Mouse (Mus musculus): ENCODE results near the gene Brdt. TPM values are rescaled to one million over a fixed set of nuclear protein-coding genes. Genes with fewer than 3 reads are reported as not detected.

The Brdt gene
- total RNA-seq, 1 experiment: 2.2 TPM

GRCm38 (mm10) chr5:107346214-107346613, 15.3 kb downstream of the Brdt start:
- no peak overlapping the region for H3K27ac ChIP-seq (ENCODE audit: insufficient read depth, low read depth, low read length, poor library complexity, severe bottlenecking)
- H3K4me3 ChIP-seq (ENCODE audit: insufficient read depth in 1 of 2, low read depth in 1 of 2, low read length in 2 of 2, poor library complexity in 1 of 2, severe bottlenecking in 1 of 2): no peak overlapping the region
- in situ Hi-C loops (cut with MboI; ENCODE audit: low sequenced_read_pairs in 2 of 2, unreplicated experiment in 2 of 2): no loop called here
- no peak overlapping the region for H3K9ac ChIP-seq (ENCODE audit: insufficient read depth, low read depth, low read length, poor library complexity, severe bottlenecking)
- DNase-seq (ENCODE audit: low read depth, low spot score): no peak
- TF ChIP-seq ZNF384 (IDR thresholded peaks at IDR 0.05; ENCODE audit: low read depth, low read length) (no peak), ZC3H11A (IDR thresholded peaks at IDR 0.05; ENCODE audit: borderline replicate concordance, low read depth, low read length) (no peak), CHD2 (IDR thresholded peaks at IDR 0.05; ENCODE audit: low read depth, low read length) (no peak), HCFC1 (IDR thresholded peaks at IDR 0.05; ENCODE audit: borderline replicate concordance, insufficient read depth, low read length) (no peak), MAFK (IDR thresholded peaks at IDR 0.05; ENCODE audit: insufficient read depth, low read depth, low read length) (no peak)
- no peaks in the 10 kb centered on the region for H3K36me3 ChIP-seq (ENCODE audit: control insufficient read depth, insufficient read depth, low read length, poor library complexity, severe bottlenecking)
- 0 out of 4 replicates have a peak, but pooled peaks cover 0 to 2% of the 10 kb centered on the region in 2 experiments for H3K4me1 ChIP-seq (ENCODE audit: control insufficient read depth in 2 of 2, insufficient read depth in 2 of 2, low read length in 2 of 2, poor library complexity in 1 of 2)
- no peaks in the 10 kb centered on the region for H3K9me3 ChIP-seq (ENCODE audit: control insufficient read depth, insufficient read depth, low read depth, low read length)

DNA sequence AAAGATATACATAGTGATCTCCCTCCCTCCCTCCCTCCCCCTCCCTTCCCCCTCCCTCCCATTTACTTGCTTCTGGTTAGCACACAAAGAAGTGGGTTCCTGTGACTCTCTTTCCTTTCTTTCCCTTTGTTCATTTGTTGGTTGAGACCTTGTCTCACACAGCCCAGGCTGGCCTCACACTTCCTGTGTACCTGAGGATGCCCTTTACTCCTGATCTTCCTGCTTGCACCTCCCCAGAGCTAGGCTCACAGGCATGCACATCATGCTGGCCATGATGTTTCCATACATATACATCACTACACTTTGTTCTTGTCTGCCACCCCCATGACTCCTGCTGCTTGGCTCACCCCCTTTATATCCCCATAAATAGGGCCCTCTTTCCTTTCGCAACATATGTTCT, 21.6 kb downstream of the Brdt start:
- no peak overlapping the region for H3K9ac ChIP-seq (ENCODE audit: insufficient read depth, low read depth, low read length, poor library complexity, severe bottlenecking)
- in situ Hi-C loops (cut with MboI; ENCODE audit: low sequenced_read_pairs in 2 of 2, unreplicated experiment in 2 of 2): no loop called here
- TF ChIP-seq ZC3H11A (IDR thresholded peaks at IDR 0.05; ENCODE audit: borderline replicate concordance, low read depth, low read length) (no peak), CHD2 (IDR thresholded peaks at IDR 0.05; ENCODE audit: low read depth, low read length) (no peak), HCFC1 (IDR thresholded peaks at IDR 0.05; ENCODE audit: borderline replicate concordance, insufficient read depth, low read length) (no peak), MAFK (IDR thresholded peaks at IDR 0.05; ENCODE audit: insufficient read depth, low read depth, low read length) (no peak), ZNF384 (IDR thresholded peaks at IDR 0.05; ENCODE audit: low read depth, low read length) (no peak)
- H3K36me3 ChIP-seq (ENCODE audit: control insufficient read depth, insufficient read depth, low read length, poor library complexity, severe bottlenecking): no peaks in the 10 kb centered on the region
- H3K4me3 ChIP-seq (ENCODE audit: insufficient read depth in 1 of 2, low read depth in 1 of 2, low read length in 2 of 2, poor library complexity in 1 of 2, severe bottlenecking in 1 of 2): no peak overlapping the region
- no peak for DNase-seq (ENCODE audit: low read depth, low spot score)
- no peaks in the 10 kb centered on the region for H3K9me3 ChIP-seq (ENCODE audit: control insufficient read depth, insufficient read depth, low read depth, low read length)
- no peak overlapping the region for H3K27ac ChIP-seq (ENCODE audit: insufficient read depth, low read depth, low read length, poor library complexity, severe bottlenecking)
- H3K4me1 ChIP-seq (ENCODE audit: control insufficient read depth in 2 of 2, insufficient read depth in 2 of 2, low read length in 2 of 2, poor library complexity in 1 of 2): no peaks in the 10 kb centered on the region

- Histone ChIP-seq H3K4me3 (ENCODE audit: insufficient read depth in 1 of 2, low read depth in 1 of 2, low read length in 2 of 2, poor library complexity in 1 of 2, severe bottlenecking in 1 of 2) (no peak overlapping the region), H3K9me3 (ENCODE audit: control insufficient read depth, insufficient read depth, low read depth, low read length) (no peaks in the 10 kb centered on the region), H3K27ac (ENCODE audit: insufficient read depth, low read depth, low read length, poor library complexity, severe bottlenecking) (no peak overlapping the region), H3K4me1 (ENCODE audit: control insufficient read depth in 2 of 2, insufficient read depth in 2 of 2, low read length in 2 of 2, poor library complexity in 1 of 2) (no peaks in the 10 kb centered on the region), H3K36me3 (ENCODE audit: control insufficient read depth, insufficient read depth, low read length, poor library complexity, severe bottlenecking) (no peaks in the 10 kb centered on the region), H3K9ac (ENCODE audit: insufficient read depth, low read depth, low read length, poor library complexity, severe bottlenecking) (no peak overlapping the region)
- DNase-seq (ENCODE audit: low read depth, low spot score): no peak
- TF ChIP-seq MAFK (IDR thresholded peaks at IDR 0.05; ENCODE audit: insufficient read depth, low read depth, low read length) (no peak), ZC3H11A (IDR thresholded peaks at IDR 0.05; ENCODE audit: borderline replicate concordance, low read depth, low read length) (no peak), HCFC1 (IDR thresholded peaks at IDR 0.05; ENCODE audit: borderline replicate concordance, insufficient read depth, low read length) (no peak), CHD2 (IDR thresholded peaks at IDR 0.05; ENCODE audit: low read depth, low read length) (no peak), ZNF384 (IDR thresholded peaks at IDR 0.05; ENCODE audit: low read depth, low read length) (no peak)
- in situ Hi-C loops (cut with MboI; ENCODE audit: low sequenced_read_pairs in 2 of 2, unreplicated experiment in 2 of 2): no loop called here
Observed at GRCm38 (mm10) chr5:107353981-107354380, 23.0 kb downstream of the Brdt start.

- TF ChIP-seq MAFK (IDR thresholded peaks at IDR 0.05; ENCODE audit: insufficient read depth, low read depth, low read length) (no peak), ZC3H11A (IDR thresholded peaks at IDR 0.05; ENCODE audit: borderline replicate concordance, low read depth, low read length) (no peak), HCFC1 (IDR thresholded peaks at IDR 0.05; ENCODE audit: borderline replicate concordance, insufficient read depth, low read length) (no peak), CHD2 (IDR thresholded peaks at IDR 0.05; ENCODE audit: low read depth, low read length) (no peak), ZNF384 (IDR thresholded peaks at IDR 0.05; ENCODE audit: low read depth, low read length) (no peak)
- in situ Hi-C loops (cut with MboI; ENCODE audit: low sequenced_read_pairs in 2 of 2, unreplicated experiment in 2 of 2): no loop called here
- H3K36me3 ChIP-seq (ENCODE audit: control insufficient read depth, insufficient read depth, low read length, poor library complexity, severe bottlenecking): no peaks in the 10 kb centered on the region
- no peak overlapping the region for H3K27ac ChIP-seq (ENCODE audit: insufficient read depth, low read depth, low read length, poor library complexity, severe bottlenecking)
- H3K9ac ChIP-seq (ENCODE audit: insufficient read depth, low read depth, low read length, poor library complexity, severe bottlenecking): no peak overlapping the region
- no peak overlapping the region for H3K4me3 ChIP-seq (ENCODE audit: insufficient read depth in 1 of 2, low read depth in 1 of 2, low read length in 2 of 2, poor library complexity in 1 of 2, severe bottlenecking in 1 of 2)
- DNase-seq (ENCODE audit: low read depth, low spot score): no peak
- no peaks in the 10 kb centered on the region for H3K9me3 ChIP-seq (ENCODE audit: control insufficient read depth, insufficient read depth, low read depth, low read length)
- no peaks in the 10 kb centered on the region for H3K4me1 ChIP-seq (ENCODE audit: control insufficient read depth in 2 of 2, insufficient read depth in 2 of 2, low read length in 2 of 2, poor library complexity in 1 of 2)
Observed at GRCm38 (mm10) chr5:107355801-107356200, 24.8 kb downstream of the Brdt start.

- Histone ChIP-seq H3K27ac (ENCODE audit: insufficient read depth, low read depth, low read length, poor library complexity, severe bottlenecking) (no peak overlapping the region), H3K9me3 (ENCODE audit: control insufficient read depth, insufficient read depth, low read depth, low read length) (no peaks in the 10 kb centered on the region), H3K4me3 (ENCODE audit: insufficient read depth in 1 of 2, low read depth in 1 of 2, low read length in 2 of 2, poor library complexity in 1 of 2, severe bottlenecking in 1 of 2) (no peak overlapping the region), H3K4me1 (ENCODE audit: control insufficient read depth in 2 of 2, insufficient read depth in 2 of 2, low read length in 2 of 2, poor library complexity in 1 of 2) (no peaks in the 10 kb centered on the region), H3K9ac (ENCODE audit: insufficient read depth, low read depth, low read length, poor library complexity, severe bottlenecking) (no peak overlapping the region), H3K36me3 (ENCODE audit: control insufficient read depth, insufficient read depth, low read length, poor library complexity, severe bottlenecking) (no peaks in the 10 kb centered on the region)
- in situ Hi-C loops (cut with MboI; ENCODE audit: low sequenced_read_pairs in 2 of 2, unreplicated experiment in 2 of 2): no loop called here
- TF ChIP-seq CHD2 (IDR thresholded peaks at IDR 0.05; ENCODE audit: low read depth, low read length) (no peak), HCFC1 (IDR thresholded peaks at IDR 0.05; ENCODE audit: borderline replicate concordance, insufficient read depth, low read length) (no peak), ZC3H11A (IDR thresholded peaks at IDR 0.05; ENCODE audit: borderline replicate concordance, low read depth, low read length) (no peak), MAFK (IDR thresholded peaks at IDR 0.05; ENCODE audit: insufficient read depth, low read depth, low read length) (no peak), ZNF384 (IDR thresholded peaks at IDR 0.05; ENCODE audit: low read depth, low read length) (no peak)
- DNase-seq (ENCODE audit: low read depth, low spot score): no peak
Observed at GRCm38 (mm10) chr5:107357723-107358122, 26.8 kb downstream of the Brdt start.

All from ES-E14 (cell line).